Mouse (Mus musculus): ENCODE data around the gene Rps6kl1. TPM values are rescaled to one million over a fixed set of nuclear protein-coding genes. Genes with fewer than 3 reads are reported as not detected.
A peak's percentile ranks its signal among the peaks of the same experiment; 100 is the strongest.

The Rps6kl1 gene
- polyA plus RNA-seq, 1 experiment = 0.36 TPM

DNA sequence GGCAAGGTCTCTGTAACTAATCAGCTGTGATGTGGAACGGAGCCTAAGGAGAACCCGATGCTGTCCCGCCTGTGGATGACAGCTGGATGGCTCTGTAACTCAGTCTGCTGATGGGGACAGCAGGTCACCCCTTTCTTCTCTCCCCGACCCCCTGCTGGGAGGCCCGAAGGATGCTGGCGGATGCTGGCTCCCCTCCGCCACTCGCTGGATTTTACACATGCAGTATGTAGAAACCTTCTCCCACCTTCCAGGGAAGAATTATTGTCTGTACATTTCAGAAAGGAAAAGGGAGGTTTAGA is 31.2 kb upstream of the Rps6kl1 start:
- H3K4me1 ChIP-seq (ENCODE audit: control insufficient read depth, insufficient read depth, insufficient read length, low read length) = no peaks in the 10 kb centered on the region
- H3K4me3 ChIP-seq (ENCODE audit: insufficient read depth, low read depth, low read length) = no peak overlapping the region
- no peak overlapping the region for H3K27ac ChIP-seq (replicated peaks; ENCODE audit: low read depth, low read length)

GRCm38 (mm10) chr12:85181475-85182344 is 30.6 kb upstream of the Rps6kl1 start:
- H3K4me3 ChIP-seq (ENCODE audit: insufficient read depth, low read depth, low read length) = no peak overlapping the region
- no peak overlapping the region for H3K27ac ChIP-seq (replicated peaks; ENCODE audit: low read depth, low read length)
- H3K4me1 ChIP-seq (ENCODE audit: control insufficient read depth, insufficient read depth, insufficient read length, low read length) = no peaks in the 10 kb centered on the region

DNA sequence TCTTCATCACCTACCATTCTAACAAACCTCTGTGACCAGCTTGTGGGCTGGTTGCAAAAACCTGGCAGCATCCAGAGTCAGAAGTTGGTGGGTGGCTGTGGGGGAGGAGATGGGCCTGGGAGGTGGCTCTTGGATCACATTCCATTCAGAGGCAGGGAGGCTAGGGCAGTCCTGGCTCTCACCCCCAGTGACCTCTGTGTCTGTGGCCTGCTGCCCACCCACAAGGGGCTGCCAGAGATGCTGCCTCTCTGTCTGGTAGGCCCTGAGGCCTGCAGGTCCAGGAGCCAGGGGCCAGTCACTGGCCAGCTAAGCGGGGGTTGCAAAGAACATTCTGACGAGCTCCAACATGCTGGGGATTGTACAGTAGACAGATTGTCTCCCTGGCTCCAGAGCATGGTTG is 27.2 kb upstream of the Rps6kl1 start:
- no peaks in the 10 kb centered on the region for H3K4me1 ChIP-seq (ENCODE audit: control insufficient read depth, insufficient read depth, insufficient read length, low read length)
- no peak overlapping the region for H3K27ac ChIP-seq (replicated peaks; ENCODE audit: low read depth, low read length)
- H3K4me3 ChIP-seq (ENCODE audit: insufficient read depth, low read depth, low read length) = no peak overlapping the region

DNA sequence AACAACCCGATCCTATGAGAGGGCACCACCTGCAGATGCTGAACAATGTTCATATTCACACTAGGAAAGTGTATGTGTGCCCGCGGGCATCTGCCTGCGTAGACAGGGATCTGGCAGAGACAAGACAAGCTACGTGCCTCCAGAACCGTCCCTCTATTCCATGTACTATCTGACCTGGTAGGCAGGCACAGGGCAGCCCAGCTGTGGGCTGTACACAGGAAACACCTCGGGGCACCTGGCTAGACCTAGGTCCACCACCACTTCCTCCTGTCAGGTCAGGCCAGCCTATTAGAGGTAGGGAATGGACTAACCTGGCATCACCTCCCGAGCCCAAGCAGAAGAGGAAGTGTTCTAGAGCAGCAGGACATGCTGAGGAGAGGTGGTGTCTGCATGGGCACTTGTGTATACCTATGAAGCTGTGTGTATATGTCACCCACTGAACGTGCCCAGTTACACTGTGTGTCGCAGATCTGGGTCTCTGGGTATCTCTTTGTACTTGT is 26.7 kb upstream of the Rps6kl1 start, which contains the start of gene Pgf:
Gene Pgf, minus strand, starts transcription at position 51 of the 500 bp plus-strand sequence.
- Histone ChIP-seq H3K4me3 (ENCODE audit: insufficient read depth, low read depth, low read length) (peak within 1 kb of the TSS; percentile 41), H3K27ac (replicated peaks; ENCODE audit: low read depth, low read length) (no peak within 1 kb of the TSS), H3K4me1 (ENCODE audit: control insufficient read depth, insufficient read depth, insufficient read length, low read length) (no peaks in the 10 kb centered on the region)

DNA sequence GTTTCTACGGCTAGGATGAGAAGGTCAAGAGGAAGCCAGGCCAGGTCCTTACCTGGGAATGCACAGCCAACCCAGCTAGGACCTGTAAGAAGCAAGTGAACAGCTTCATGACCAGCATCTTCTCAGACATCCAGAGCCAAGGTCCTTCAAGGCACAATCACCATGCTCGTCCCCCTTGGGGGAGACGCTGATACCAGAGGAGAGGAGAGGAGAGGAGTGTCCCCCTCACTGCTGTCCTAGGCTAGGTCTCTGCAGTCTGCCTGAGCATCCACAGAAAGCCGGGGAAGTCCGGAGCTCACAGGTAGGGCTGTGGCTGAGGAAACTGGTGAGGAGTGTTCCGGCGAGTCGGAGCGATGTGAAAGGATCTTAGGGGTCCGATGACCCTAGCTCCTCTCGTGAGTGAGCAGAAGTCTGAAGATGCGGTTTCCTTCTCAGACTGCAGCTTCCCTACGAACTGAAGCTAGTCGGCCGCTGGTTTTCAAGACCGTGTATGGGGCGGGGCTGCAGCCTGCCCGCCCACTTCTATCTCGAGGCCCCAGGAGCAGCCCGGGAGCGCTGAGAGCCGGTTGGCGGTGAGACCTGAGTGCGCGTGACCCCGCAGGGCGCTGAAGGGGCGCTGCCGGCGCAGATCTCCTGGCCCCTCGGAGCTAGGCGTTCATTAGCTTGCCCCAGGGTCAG is 25.9 kb upstream of the Rps6kl1 start:
- Histone ChIP-seq H3K4me3 (ENCODE audit: insufficient read depth, low read depth, low read length) (peak overlapping the region; percentile 41), H3K27ac (replicated peaks; ENCODE audit: low read depth, low read length) (no peak overlapping the region), H3K4me1 (ENCODE audit: control insufficient read depth, insufficient read depth, insufficient read length, low read length) (no peaks in the 10 kb centered on the region)

DNA sequence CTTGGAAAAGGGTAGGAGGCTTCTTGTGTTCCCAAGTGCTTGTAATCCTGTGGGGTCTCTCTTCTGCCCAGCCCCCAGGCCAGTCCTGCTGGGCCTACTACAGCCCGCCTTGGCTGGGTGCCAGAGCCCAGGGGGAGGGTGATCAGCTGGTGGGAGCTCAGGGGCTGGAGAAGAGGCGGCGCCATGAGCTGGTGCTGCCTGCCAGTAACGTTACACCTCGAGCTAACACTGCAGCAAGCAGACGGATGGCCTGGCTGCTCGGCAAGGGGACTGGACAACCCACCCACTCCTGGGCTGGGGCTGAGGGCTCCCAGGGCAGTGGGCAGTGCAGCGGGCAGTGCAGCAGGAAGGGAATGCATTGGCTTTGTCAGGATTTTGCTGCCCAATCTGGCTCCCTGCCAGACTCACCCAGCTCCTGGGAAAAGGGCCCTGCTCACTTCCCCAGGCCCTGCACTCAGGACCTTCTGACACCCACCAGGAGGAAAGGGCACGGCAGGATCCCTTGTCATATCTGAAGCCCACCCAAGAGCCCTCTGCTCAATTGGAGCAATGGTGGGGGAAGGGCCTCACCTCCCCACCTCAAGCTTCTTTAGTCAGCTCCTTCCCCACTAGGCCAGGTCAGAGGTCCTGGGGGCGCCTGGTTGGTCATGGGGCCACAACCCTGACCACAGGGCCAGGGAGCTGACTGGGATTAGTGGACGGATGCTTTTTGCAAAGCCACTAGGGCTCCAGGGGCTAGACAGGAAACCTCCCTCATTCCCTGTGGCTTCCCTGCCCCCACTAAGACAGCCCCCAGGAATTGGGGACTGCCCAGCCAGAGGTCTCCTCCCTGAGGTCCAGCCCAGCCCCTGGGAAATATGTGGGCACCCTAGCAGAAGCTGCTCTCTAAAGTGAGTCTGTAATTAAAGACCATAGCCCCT is 25.1 kb upstream of the Rps6kl1 start:
- no peak overlapping the region for H3K27ac ChIP-seq (replicated peaks; ENCODE audit: low read depth, low read length)
- H3K4me3 ChIP-seq (ENCODE audit: insufficient read depth, low read depth, low read length) = peak overlapping the region; percentile 41; the same call in 1 of the 2 replicates
- H3K4me1 ChIP-seq (ENCODE audit: control insufficient read depth, insufficient read depth, insufficient read length, low read length) = no peaks in the 10 kb centered on the region

DNA sequence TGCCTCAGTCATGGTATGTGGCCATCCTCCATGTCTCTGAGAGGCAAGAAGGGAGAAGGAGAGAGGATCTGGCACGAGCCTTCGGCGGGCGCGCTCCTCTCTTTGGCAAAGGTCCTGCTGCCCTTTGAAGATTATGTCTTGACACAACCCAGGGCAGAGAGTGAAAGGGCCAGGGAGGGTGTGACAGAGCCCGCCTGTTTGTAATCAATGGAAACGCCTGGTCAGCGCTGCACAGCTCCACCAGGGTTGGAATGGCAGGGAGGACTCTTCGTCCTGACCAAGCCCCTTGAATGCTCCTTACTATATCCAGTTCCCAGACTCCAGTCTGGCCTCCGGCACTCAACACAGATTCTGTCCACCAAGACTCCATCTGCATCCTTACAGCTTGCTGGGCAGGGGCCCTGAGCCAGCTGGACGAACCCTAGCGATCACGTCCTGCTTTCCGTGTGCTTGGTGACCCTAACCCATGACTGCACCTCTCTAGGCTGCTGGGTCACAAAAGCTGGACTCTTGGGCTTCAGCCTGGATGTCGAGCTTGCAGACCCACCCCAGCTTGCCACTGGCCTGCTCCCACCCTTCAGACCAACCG is 24.1 kb upstream of the Rps6kl1 start:
- Histone ChIP-seq H3K27ac (replicated peaks; ENCODE audit: low read depth, low read length) (no peak overlapping the region), H3K4me3 (ENCODE audit: insufficient read depth, low read depth, low read length) (no peak overlapping the region), H3K4me1 (ENCODE audit: control insufficient read depth, insufficient read depth, insufficient read length, low read length) (no peaks in the 10 kb centered on the region)

- H3K27ac ChIP-seq (replicated peaks; ENCODE audit: low read depth, low read length) = no peak overlapping the region
- H3K4me3 ChIP-seq (ENCODE audit: insufficient read depth, low read depth, low read length) = no peak overlapping the region
- H3K4me1 ChIP-seq (ENCODE audit: control insufficient read depth, insufficient read depth, insufficient read length, low read length) = no peaks in the 10 kb centered on the region
Measured at GRCm38 (mm10) chr12:85174016-85174415, 23.0 kb upstream of the Rps6kl1 start.

DNA sequence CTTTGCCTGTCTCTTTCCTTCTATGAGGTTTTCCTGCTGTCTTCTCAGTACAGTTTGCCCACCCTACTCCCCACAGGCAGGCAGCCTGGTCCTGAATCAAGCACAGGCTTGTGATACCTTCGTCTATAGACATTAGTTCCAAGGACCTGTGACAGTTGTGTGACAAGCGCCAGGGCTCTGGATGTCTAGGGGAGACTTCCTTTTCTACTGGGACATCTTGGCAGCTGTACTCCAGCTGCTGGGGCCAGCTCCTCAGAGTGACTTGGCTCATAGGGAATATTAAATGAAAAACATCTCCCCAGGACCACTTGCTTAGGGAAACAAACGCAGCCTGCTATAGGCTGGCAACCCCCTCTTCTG is 19.9 kb upstream of the Rps6kl1 start:
- no peak overlapping the region for H3K4me3 ChIP-seq (ENCODE audit: insufficient read depth, low read depth, low read length)
- no peaks in the 10 kb centered on the region for H3K4me1 ChIP-seq (ENCODE audit: control insufficient read depth, insufficient read depth, insufficient read length, low read length)
- H3K27ac ChIP-seq (replicated peaks; ENCODE audit: low read depth, low read length) = no peak overlapping the region

DNA sequence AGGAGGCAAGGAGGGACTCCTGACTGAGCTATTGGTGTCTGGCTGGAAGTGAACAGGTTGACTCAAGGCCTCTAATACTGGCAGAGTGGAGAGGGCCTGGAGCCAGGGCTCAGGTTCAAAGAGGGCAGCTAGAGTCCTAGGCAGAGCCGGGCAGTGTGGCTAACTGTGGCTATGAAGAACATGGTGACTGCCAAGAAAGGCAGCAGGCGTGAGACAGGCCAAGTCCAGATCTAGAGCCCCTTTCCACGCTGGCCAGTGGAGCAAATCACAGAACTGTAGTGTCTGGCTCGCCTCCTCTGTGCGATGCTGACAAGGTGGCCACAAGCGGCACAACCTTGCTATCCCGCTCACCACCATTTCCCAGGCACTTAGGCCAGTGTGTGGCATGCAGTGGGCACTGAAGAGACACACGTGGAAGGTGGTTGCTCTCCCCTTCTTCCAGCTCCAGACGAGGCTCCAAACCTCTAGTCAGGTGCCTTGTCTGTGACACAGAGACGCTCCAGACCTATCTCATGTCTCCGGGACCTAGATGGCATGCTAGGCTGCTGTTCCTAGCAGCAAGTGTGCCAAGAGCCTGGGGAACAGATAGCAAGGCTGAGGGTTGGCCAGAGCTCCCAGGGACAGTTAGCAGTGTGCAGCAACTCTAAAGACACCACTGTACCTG is 19.4 kb upstream of the Rps6kl1 start:
- Histone ChIP-seq H3K4me3 (ENCODE audit: insufficient read depth, low read depth, low read length) (no peak overlapping the region), H3K4me1 (ENCODE audit: control insufficient read depth, insufficient read depth, insufficient read length, low read length) (no peaks in the 10 kb centered on the region)

GRCm38 (mm10) chr12:85169877-85170276 is 18.8 kb upstream of the Rps6kl1 start:
- no peak overlapping the region for H3K4me3 ChIP-seq (ENCODE audit: insufficient read depth, low read depth, low read length)
- H3K4me1 ChIP-seq (ENCODE audit: control insufficient read depth, insufficient read depth, insufficient read length, low read length) = no peaks in the 10 kb centered on the region
- H3K27ac ChIP-seq (replicated peaks; ENCODE audit: low read depth, low read length) = no peak overlapping the region

More for the DNA sequence above, 19.4 kb upstream of the Rps6kl1 start:
- H3K27ac ChIP-seq (replicated peaks; ENCODE audit: low read depth, low read length) = no peak overlapping the region

- no peaks in the 10 kb centered on the region for H3K4me1 ChIP-seq (ENCODE audit: control insufficient read depth, insufficient read depth, insufficient read length, low read length)
- no peak overlapping the region for H3K27ac ChIP-seq (replicated peaks; ENCODE audit: low read depth, low read length)
- H3K4me3 ChIP-seq (ENCODE audit: insufficient read depth, low read depth, low read length) = no peak overlapping the region; the same call in 1 of the 2 replicates
Measured at GRCm38 (mm10) chr12:85169117-85169858, 18.2 kb upstream of the Rps6kl1 start.

- Histone ChIP-seq H3K27ac (replicated peaks; ENCODE audit: low read depth, low read length) (no peak overlapping the region), H3K4me3 (ENCODE audit: insufficient read depth, low read depth, low read length) (no peak overlapping the region), H3K4me1 (ENCODE audit: control insufficient read depth, insufficient read depth, insufficient read length, low read length) (no peaks in the 10 kb centered on the region)
Measured at GRCm38 (mm10) chr12:85166631-85167030, 15.6 kb upstream of the Rps6kl1 start.

DNA sequence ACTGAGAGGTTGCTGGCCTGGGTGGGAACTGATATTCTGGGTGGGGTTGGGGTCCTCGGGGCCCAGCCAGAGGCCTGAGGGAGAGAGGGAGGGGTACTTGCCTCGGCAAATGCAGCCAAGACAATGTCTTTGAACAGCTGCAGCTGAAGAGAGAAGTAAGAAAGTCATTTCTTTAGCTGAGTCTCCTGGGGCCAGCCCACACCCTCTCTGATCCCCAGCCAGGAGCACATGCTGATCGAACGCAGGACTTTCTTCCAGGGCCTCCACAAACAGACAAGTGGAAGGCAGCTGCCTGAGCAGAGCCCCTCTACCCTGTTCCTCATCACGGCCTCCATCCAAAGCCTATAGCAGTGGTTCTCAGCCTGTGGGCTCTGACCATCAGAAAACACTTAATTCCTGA is 13.9 kb upstream of the Rps6kl1 start:
- H3K27ac ChIP-seq (replicated peaks; ENCODE audit: low read depth, low read length) = no peak overlapping the region
- H3K4me1 ChIP-seq (ENCODE audit: control insufficient read depth, insufficient read depth, insufficient read length, low read length) = no peaks in the 10 kb centered on the region
- no peak overlapping the region for H3K4me3 ChIP-seq (ENCODE audit: insufficient read depth, low read depth, low read length)

Data from brown adipose tissue, adult 24 weeks (tissue).